Mouse (Mus musculus): ENCODE data around the gene Polr3gl.

GRCm38 (mm10) chr3:96545565-96545964, 48.4 kb downstream of the Polr3gl start:
- TF ChIP-seq GATA1 (IDR thresholded peaks at IDR 0.05; ENCODE audit: borderline replicate concordance, low read length) (no peak), FLI1 (IDR thresholded peaks at IDR 0.05; ENCODE audit: low read length) (no peak)

Data from megakaryocyte, embryonic 14.5 days (primary cell).